Mouse (Mus musculus): ENCODE results near the gene Adgrb2.

DNA sequence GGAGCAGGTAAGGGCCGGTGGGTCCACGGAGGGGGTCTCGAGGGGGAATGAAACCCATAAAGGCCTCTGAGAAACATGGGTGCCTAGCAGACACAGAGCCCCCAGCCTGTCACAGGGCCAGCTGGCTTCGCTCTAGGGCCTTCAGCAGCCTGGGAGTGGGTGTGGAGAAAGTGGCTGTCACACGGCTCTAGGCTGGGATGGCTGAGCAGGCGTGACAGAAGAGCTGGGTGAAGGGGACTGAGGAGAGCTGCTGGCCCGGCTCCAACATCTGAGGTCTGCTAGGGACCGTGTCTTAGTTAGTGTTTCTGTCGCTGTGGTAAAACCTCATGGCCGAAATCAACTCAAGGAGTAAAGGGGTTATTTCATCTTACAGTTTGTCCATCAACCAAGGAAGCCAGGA lies 17.5 kb downstream of the Adgrb2 start:
- TF ChIP-seq USF1 (IDR thresholded peaks at IDR 0.05; ENCODE audit: low read depth), result no peak
- TF ChIP-seq TCF12 (IDR thresholded peaks at IDR 0.05; ENCODE audit: insufficient read depth, poor library complexity, severe bottlenecking), result no peak
- no peak for TF ChIP-seq POLR2A (IDR thresholded peaks at IDR 0.05; ENCODE audit: insufficient read length, low read depth)
